Mouse (Mus musculus) inflammation-experienced regulatory T-cells, adult 6 months (primary cell): Measurements from ENCODE around the gene Elp5. TPM values are rescaled to one million over a fixed set of nuclear protein-coding genes. Genes with fewer than 3 reads are reported as not detected.

Source experiments
- ATAC-seq: one replicate; pipeline ENCODE4 v1.8.0; 2017
- polyA plus RNA-seq, 3 experiments: library from polyadenylated mRNA; unstranded; fragments of 100-300 nt; shearing (Covaris generic); gene quantifications; one replicate each; pipeline ENCODE4 v1.2.1; 2017

The Elp5 gene
- polyA plus RNA-seq, 3 experiments from 2014 or later: 61.5 to 78.3 (median 68.5) TPM

DNA sequence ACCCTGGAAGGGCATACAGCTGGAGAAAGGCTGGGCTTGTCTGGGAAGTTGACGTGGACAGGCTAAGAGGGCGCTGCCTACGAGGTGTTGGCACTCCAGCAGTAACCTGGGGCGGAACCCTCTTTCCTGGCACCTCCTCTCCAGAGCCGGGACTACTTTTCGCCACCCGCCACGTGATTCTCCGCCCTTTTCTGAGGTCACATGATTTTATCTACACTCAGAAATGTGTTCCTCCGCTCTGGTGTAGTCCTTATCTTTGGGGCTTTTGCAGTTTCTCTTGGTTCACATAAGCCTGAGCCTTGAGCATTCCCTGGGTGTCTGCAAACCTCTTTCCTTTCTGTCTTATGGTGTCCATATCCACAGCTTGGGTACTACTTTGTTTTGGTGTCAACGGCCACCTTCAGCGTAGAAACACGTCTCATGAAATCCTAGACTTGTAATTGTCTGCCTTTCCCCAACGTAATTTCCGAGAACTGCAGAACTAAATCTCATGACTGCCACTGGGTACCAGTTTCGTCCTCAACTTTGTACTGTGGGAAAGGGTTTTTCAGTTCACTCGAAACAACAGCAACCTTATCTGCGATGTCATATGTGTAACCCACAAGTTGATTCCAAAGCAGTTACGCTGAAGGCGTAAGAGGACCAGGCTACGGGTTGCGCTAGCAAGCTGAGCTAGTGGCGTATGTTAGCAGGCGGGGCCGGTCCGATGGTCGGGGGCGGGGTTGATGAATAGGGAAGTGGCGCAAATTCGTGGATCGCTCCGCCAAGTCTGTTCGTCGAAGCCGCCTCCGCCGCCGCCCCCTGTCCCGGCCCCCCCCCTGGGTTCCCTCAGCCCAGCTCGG, 8.8 kb upstream of the Elp5 start, which contains the start of gene Gabarap:
Gene Gabarap (plus strand): TSS at position 294 of the 842 bp plus-strand sequence.
- ATAC-seq: peak; percentile 72

DNA sequence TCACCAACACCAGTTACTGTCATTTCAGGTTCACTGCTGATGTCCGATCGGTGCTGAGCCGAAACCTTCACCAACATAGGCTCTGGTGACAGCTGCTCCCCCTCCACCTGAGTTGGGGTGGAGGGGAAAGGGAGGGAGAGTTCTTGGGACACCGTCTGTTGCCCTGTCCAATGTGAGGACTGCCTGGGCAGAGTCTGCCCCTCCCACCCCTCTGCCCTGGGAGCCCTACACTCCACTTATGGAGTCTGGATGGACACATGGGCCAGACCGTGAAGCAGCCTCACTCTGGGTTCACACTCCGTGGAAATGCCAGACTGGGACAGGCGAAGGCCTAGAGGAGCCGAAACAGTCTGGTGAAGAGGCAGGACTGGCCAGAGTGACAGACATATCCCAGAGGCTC, 7.6 kb upstream of the Elp5 start:
- no peak for ATAC-seq

DNA sequence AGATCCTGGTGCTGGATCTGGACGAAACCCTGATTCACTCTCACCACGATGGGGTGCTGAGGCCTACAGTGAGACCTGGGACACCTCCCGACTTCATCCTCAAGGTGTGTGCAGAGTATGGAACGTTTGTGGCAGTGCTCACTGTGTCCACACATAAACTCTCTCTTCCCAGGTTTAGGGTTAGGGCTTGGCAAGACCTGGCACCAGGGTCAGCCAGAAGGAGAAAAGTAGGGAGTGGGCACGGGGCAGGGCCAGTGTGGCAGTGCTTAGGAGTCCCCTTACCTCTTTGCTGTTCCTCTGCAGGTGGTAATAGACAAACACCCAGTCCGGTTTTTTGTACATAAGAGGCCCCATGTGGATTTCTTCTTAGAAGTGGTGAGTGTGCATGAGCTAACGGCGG, 2.1 kb upstream of the Elp5 start:
- ATAC-seq: no peak

DNA sequence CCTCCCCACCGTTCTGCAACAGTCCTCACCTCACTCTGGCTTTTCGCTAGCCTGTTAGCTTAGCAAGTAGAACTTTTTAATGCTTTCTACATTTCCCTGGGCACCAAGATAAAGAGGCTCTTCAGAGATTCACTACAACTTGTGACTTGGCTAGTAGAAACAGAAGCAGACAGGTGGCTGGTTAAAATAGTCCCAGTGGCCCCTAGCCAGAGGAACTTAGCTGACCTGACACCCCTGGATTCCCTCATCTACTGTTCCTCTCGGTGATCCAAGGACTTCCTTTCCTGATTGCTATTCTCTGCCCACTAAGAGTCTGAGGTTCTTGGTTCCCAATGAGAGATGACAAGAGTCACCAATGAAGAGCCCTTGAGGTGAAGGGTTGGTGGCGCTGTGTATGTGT, 1.1 kb upstream of the Elp5 start:
- no peak for ATAC-seq

DNA sequence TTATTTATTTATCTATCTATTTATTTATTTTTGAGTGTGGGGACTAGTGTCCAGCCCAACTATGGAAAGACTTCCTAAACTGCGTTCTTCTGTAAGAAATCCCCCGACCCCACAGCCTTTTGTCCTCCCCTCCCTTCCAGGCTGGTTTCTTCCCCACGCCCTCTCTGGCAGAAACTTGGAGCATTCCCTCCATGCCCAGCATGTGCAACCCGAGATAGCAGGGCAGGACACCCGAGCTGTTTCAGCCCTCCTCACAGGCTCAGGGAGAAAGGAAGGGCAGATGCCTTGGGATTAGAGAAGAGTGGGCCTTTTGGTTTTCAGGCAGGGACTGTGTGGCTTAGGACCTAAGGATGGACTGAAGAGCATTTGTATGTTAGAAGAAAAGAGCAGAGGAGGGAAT, 560 bp upstream of the Elp5 start:
- no peak for ATAC-seq

DNA sequence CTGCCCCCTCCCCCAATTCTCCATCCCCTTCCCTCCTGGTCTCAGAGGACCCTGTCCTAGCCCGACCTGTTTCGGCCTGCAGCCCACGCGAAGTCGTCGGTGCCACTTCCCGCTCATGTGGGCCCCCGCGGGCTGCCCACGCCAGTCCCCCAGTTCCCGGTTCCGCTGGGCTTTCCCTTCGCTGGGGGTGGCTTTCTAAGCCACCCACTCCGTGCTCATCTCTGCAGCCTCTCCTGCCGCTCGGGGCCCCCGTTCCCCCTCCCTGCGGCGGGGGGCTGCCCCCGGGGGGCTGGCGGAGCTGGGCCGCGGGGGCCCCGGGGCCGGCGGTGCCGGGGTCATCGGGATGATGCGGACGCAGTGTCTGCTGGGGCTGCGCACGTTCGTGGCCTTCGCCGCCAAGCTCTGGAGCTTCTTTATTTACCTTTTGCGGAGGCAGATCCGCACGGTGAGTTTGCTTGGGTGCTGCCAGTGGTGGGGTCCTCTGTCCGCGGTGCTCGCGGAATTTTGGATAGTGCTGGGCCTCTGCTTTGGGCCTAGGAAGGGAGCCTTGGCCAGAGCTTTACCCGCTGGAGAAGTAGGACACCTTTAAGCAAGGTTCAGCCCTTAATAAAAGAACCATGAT, 1.1 kb downstream of the Elp5 start, which contains the start of gene Ctdnep1:
Gene Ctdnep1 (plus strand): TSS at position 16 of the 622 bp plus-strand sequence.
- ATAC-seq: peak; percentile 55

DNA sequence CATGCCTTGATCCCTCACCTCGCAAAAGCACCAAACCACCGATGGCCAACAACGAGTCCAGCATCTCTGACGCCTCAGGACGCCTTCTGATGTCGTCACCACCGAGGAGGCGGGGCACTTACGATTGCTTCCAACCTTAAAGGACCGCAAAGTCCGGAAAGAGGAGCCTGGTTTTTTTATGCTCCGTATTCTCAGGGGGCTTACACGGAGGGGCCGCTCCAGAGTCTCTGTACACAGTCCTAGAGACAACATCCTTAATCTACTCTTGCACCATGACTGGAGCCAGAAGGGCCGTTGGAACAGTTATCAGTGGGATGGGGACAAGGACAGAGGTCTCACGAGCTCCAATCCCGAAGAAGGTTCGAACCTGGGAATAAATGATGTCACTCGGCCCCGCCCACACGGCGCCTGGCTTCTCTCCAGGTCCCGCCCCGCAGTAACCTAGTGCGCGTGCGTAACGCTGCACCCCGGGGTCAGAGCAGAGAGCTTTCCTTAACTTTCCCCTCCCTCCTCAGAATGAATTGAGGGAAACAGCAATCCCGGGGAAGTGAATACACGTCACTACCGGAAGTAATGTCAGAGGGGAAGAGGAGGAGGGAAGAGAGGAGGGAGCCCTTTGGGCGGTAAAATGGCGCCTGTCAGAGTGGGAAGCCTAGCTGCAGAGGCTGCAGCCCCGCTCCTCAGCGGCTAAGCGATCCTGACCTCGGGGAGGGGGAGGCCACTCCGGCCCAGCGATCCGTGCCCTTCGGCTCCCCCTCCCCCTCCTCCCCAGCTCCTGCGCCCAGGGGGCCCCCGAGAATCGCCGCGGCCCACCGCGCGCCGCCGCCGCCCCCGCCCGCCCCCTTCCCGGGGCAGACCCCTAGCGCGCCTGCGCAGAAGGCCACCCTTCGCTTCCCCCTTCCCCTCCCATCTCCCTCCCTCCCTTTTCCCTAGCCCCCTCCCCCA, 1.8 kb downstream of the Elp5 start:
- peak; percentile 83 for ATAC-seq

DNA sequence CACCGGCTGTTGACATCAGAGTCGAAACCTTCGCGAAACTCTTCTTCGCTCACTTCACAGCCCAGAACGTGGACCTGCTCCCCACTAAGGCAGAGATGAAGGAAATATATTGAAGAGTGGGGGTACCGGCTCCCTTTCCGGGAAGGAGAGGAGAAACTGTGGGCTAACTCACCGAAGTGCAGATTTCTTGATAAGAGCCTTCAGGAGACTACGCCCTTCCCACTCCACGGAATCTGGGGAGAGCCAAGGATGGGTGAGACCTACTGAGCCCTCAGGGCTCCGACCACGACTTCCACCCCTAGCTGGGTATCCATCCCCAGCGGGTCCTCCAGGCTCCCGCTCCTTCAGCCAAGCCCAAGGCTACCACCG, 2.5 kb downstream of the Elp5 start:
- ATAC-seq: no peak

DNA sequence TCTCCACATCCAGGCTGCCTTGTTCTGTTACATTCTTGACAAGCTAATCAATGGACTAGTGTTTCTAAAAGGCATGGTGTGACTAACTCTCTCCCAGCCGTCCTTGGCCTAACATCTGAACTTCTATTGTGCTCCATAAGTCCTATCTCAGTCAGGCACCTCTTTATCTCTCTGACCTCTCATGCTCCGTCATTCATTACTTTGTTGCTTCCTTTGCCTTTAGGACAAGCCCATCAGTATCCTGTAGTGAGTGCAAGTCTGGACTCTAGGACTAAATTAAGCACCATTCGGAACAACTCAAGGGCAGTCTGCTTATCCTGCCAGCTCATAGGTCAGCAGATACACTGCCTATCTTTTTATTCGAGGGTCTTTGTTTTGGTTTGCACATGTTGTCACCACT, 6.0 kb downstream of the Elp5 start:
- no peak for ATAC-seq

DNA sequence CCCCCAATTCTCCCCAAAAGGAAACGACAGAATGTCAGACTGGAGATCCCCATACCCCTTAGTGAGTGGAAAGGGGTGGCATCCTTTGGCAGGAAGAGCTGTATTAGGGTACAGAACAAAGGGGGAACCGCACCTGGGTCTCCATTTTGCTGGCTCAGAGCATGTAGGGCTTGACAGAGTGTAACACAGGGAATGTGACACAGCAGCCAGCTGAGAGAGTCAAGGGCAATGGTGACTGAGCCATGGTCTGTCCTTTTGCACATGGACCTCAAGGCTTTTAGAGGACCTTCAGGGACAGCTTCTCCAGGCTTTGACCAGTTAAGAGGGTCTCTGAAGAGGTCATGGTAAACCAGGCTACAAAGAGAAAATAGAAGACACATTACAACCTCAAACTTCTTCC, 7.4 kb downstream of the Elp5 start:
- ATAC-seq: no peak

DNA sequence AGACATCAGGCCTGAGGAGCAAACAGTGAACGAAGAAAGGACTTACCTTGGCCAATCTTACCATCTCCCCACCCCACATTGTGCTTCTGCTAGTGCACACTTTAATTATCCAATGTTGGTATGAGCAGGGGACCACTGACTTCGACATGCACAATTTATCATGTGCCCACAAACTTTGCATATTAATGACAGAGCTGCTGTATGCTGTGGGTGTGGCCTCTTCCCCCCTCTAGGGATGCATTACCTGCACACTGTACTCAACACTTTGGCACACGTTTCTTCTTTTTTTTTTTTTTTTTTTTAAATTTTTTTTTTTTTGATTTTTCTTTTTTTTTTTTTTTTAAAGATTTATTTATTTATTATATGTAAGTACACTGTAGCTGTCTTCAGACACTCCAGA, 11.5 kb downstream of the Elp5 start:
- ATAC-seq: no peak

DNA sequence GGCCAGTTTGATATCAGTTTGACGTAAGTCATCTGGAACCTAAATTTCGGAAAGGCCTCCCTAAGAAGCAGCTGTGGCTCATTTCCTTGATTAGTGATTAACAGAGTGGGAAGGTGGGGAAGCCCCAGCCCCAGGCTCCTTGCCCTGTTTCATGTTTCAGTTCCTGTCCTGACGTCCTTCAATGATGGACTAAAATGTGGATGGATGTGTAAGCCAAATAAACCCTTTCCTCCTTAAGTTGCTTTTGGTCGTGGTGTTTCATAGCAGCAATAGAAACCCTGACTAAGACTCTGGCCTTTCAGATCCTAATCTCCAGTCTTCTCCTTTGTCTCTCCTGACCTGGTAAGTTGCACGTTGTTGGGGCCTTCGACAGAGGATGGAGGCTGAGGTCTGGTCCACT, 12.1 kb downstream of the Elp5 start:
- ATAC-seq: no peak

DNA sequence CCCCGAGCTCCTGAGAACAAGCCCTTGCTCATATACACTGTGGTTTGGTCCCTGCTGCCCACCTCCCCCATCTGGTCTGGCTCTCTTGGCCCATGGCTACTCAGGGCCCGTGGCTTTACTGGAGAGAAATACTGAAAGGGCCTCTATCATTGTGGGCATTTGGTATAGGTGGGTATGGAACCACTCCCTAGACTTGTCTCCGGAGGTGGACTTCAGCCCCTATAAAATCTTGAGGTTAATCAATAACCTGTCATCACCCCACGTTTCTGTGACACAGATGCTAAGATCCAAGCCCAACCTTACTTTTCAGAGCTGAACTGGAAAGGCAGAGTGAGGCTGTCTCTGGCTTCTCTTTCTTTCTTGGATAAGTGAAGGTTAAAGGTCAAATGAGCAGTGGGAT, 13.5 kb downstream of the Elp5 start:
- ATAC-seq: no peak

DNA sequence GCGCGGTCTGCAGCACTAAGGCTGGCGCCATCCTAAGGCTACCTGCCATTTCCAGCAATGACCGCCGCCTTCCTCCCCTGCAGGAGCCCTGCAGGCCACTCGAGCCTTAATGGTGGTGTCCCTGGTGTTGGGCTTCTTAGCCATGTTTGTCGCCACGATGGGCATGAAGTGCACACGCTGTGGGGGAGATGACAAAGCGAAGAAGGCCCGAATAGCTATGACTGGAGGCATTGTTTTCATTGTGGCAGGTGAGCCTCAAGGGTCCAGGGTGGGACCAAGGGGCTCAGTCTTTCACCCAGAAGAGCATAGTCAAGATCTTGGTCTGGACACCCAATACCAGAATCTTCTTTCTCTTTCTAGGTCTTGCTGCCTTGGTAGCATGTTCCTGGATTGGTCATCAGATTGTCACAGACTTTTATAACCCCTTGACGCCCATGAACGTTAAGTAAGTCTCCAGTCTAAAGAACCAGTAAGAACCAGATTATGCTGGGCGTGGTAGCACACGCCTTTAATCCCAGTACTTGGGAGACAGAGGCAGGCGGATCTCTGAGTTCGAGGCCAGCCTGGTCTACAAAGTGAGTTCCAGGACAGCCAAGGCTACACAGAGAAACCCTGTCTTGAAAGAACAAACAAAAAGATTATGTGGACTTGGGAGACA, 15.3 kb downstream of the Elp5 start:
- ATAC-seq: no peak

DNA sequence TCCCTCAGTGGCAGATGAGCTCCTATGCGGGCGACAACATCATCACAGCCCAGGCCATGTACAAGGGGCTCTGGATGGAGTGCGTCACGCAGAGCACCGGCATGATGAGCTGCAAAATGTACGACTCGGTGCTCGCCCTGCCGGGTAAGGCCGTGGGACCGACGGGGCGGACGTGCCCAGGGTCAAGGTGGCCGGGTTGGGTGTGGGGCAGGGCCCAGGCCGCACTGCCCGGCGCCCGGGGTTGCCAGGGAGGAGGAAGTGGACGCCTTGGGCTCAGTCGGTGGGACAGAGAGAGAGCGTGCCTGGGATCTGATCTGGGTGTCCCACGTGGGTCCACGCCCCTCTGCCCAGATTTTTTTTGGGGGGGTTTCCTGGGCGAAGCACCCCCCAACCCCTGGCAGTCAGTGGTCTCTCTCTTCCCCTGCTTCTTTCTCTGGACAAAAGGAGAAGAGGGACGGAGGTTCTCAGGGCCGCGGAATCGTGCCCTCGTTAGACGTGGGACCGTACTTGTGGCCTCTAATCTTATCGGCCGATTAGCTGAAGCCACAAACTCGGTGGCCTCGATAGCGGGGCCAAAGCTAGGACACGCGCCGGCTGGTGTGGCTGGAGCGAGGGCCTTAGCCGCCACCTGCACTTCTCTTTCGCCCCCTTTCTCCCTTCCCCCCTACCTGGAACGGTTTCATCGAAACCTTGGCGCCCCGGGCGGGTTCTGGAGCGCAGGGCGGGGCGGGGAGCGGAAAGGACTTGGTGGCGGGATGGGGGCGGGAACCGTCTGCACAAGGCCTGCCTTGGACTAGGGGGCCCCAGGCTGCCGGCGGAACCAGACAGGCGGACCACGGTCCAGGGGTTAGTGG, 16.1 kb downstream of the Elp5 start:
- ATAC-seq: no peak

DNA sequence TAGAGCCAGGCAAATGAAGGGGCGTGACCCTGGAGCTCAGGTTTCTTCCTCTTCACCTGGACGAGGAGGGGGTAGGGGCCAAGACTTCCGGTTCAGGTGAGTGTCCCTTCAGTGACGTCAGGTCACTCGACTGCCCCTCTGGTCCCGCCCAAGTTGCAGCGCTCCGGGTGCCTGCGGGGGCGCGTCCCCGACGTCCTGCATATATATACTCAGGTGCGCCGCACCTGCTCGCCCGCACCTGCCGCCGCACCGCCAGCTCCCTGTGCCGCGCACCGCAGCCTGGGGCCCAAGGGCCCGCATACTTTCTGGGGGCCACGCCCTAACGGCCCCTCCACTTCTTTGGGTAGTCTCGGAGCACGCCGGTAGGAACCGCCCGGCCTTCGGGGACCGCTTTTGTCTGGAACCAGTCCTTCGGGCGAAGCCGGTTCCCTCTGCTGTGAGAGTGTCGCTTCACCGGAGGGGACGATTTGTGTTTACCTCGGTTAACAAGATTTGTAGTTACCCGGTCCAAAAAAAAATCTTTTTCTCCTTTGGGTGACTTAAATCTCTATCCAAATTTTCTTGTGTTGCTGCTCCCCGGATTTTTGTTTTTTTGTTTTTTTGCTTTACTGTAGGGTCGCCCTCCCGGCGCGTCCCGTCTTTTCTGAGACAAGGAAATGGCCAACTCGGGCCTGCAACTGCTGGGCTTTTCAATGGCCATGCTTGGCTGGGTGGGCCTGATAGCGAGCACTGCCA, 16.9 kb downstream of the Elp5 start:
- ATAC-seq: no peak

DNA sequence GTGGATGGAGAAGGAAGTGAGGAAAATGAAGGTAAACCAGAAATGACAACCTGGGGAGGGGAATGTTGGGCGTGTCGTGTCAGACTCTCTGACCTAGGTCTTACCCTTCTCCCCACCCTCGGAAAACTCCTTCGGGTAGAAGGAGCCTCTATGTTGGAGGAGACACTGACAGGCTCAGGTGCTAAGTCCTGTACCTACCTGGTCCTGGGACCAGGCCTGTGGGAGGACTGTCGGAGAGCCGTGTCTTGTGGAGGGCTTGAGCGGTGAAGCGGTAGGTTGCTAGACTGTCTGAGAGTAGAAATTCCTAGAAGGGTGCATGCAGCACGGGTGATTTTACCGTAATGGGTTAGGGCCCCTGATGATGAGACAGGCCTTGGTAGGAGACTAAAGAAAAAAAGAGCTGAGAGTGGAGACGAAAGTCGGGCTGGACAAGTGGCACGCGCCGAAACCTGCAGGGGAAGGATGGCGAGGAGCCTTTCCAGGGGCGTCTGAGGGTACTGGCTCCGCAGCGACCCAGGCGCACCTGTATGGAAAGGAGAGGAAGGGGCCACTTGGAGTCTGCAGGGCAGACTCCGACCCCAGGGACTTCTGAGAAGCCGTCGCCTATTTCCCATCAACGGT, 17.6 kb downstream of the Elp5 start, which contains the start of gene Cldn7:
Gene Cldn7 (plus strand): TSS at position 130 of the 621 bp plus-strand sequence.
- ATAC-seq: no peak

DNA sequence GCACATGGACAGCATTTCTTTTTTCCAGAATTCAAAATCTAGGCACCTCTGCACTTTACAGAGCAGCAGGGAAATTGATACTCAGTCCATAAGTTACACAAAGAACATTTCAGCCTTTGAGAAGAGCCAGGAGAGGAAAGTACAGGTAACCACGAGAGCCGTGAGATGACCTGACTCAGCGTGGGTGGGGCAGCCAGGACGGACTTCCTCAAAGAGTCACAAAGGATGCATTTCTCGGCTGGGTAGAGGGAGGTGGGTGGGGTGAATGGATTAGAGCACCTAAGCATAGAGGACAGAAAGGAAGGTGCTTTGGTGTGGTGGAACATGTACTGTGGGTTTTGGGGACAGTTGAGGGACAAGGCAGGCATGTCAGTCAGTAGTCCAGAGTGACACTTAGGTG, 20.5 kb downstream of the Elp5 start:
- no peak for ATAC-seq

DNA sequence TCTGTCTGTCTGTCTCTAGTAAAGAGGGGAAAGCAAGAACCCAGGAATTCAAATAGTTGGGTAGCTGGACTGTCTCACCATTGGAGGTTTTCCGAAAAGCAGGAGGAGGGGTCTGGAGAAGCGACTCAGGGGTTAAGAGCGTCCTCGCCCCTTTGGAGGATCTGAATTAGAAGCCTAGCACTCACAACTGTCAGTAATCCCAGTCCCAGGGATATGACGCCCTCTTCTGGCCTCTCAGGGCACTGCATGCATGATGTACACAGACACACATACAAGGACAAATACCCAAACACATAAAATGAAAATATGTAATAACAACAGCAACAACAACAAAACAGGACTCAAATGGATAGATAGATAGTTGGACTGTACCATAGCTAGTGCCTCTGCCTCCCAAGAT, 21.7 kb downstream of the Elp5 start:
- ATAC-seq: no peak

DNA sequence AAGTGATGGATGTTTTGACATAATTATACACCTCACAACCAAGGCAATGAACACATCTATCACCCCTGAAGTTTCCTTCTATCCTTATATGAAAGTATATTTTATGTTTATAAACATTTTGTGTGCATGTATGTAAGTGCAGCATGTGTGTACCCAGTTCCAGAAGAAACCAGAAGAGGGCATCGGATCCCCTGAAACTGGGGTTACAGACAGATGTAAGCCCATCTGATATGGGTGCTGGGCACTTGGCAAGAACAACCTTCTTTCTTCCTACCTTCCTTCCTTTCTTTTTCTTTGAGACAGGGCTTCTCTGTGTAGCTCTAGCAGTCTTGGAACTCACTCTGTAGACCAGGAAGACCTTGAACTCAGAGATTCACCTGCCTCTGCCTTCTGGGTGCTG, 26.1 kb downstream of the Elp5 start:
- no peak for ATAC-seq
